Mouse (Mus musculus) forebrain, embryonic 14.5 days (tissue): ENCODE results near the gene Tnks2. TPM values are rescaled to one million over a fixed set of nuclear protein-coding genes. Genes with fewer than 3 reads are reported as not detected.
A peak's percentile ranks its signal among the peaks of the same experiment; 100 is the strongest.

Experiments
- ATAC-seq: fragments of 200-750 bp; cut with Nextera tagmentation; 2 replicates; pipeline ENCODE4 v1.8.0; 2017; ENCODE audit warnings: mild to moderate bottlenecking, moderate library complexity
- DNase-seq: peaks from one replicate; pipeline ENCODE4 v3.0.0-alpha.2; 2015; ENCODE audit warnings: low spot score
- H3K27ac ChIP-seq: fragments of 300-500 bp; sonication (generic); 2 replicates; pipeline ENCODE4 v1.5.1; 2014; ENCODE audit warnings: low read depth, mild to moderate bottlenecking, control low read depth, low read length, moderate library complexity
- H3K27me3 ChIP-seq: fragments of 300-500 bp; sonication (generic); replicated peaks from 2 replicates; pipeline ENCODE4 v1.6.1; 2014; ENCODE audit warnings: low read length, control low read depth, mixed read lengths; ENCODE audit not compliant: control insufficient read depth, insufficient read depth
- H3K36me3 ChIP-seq: fragments of 300-500 bp; sonication (generic); 2 replicates; pipeline ENCODE4 v1.6.1; 2014; ENCODE audit warnings: low read length, control low read depth; ENCODE audit not compliant: control insufficient read depth, insufficient read depth
- H3K4me1 ChIP-seq: fragments of 300-500 bp; sonication (generic); 2 replicates; pipeline ENCODE4 v1.6.1; 2014; ENCODE audit warnings: antibody characterized with exemption, low read length, control low read depth; ENCODE audit not compliant: control insufficient read depth, insufficient read depth
- H3K4me2 ChIP-seq: fragments of 300-500 bp; sonication (generic); 2 replicates; pipeline ENCODE4 v1.6.1; 2014; ENCODE audit warnings: mild to moderate bottlenecking, control low read depth, low read length
- H3K4me3 ChIP-seq: fragments of 300-500 bp; sonication (generic); 2 replicates; pipeline ENCODE4 v1.5.1; 2014; ENCODE audit warnings: low read depth, low read length, control low read depth
- H3K9ac ChIP-seq: fragments of 300-500 bp; sonication (generic); 2 replicates; pipeline ENCODE4 v1.6.1; 2014; ENCODE audit warnings: mild to moderate bottlenecking, low read length, control low read depth, moderate library complexity
- H3K9me3 ChIP-seq: fragments of 300-500 bp; sonication (generic); replicated peaks from 2 replicates; pipeline ENCODE4 v1.6.1; 2016; ENCODE audit warnings: low read length, control low read depth, mixed read lengths; ENCODE audit not compliant: control insufficient read depth
- WGBS: fragments of 180-500 bp; shearing (Covaris S2); extraction: QIAGEN DNeasy Blood & Tissue Kit; methylation state at CpG from one replicate; pipeline ENCODE4 v1.1.7; 2014; 5-methylcytosine and 5-hydroxymethylcytosine counted together
- polyA plus RNA-seq: library from polyadenylated mRNA; unstranded; fragments of >200 nt; fragmentation: Nextera tagmentation; extraction: Ambion mirVana; gene quantifications from 2 replicates; pipeline ENCODE4 v1.2.1, GENCODE M21; 2014

Gene Tnks2
- 50.0 and 50.7 TPM in 2 replicates for polyA plus RNA-seq

- DNase-seq (peak; percentile 97), ATAC-seq (peak; percentile 97)
- peaks cover 16% of the 10 kb centered on the region for H3K4me1 ChIP-seq
- H3K9me3 ChIP-seq, result no peaks in the 10 kb centered on the region
- H3K4me2 ChIP-seq, result peak within 1 kb of the TSS; percentile 83
- peak within 1 kb of the TSS; percentile 99 for H3K4me3 ChIP-seq
- H3K36me3 ChIP-seq, result peaks cover 8% of the 10 kb centered on the region; the same call in 1 of the 2 replicates
- no peaks in the 10 kb centered on the region for H3K27me3 ChIP-seq
- H3K27ac ChIP-seq, result peak within 1 kb of the TSS; percentile 96
- WGBS, result under 1% methylated on average over 63 of the region's 73 CpGs
- H3K9ac ChIP-seq, result peak within 1 kb of the TSS; percentile 97
Measured at GRCm38 (mm10) chr19:36833788-36834531, at the start of gene Tnks2. TSS of gene Tnks2 (plus strand) at chr19:36834232.

DNA sequence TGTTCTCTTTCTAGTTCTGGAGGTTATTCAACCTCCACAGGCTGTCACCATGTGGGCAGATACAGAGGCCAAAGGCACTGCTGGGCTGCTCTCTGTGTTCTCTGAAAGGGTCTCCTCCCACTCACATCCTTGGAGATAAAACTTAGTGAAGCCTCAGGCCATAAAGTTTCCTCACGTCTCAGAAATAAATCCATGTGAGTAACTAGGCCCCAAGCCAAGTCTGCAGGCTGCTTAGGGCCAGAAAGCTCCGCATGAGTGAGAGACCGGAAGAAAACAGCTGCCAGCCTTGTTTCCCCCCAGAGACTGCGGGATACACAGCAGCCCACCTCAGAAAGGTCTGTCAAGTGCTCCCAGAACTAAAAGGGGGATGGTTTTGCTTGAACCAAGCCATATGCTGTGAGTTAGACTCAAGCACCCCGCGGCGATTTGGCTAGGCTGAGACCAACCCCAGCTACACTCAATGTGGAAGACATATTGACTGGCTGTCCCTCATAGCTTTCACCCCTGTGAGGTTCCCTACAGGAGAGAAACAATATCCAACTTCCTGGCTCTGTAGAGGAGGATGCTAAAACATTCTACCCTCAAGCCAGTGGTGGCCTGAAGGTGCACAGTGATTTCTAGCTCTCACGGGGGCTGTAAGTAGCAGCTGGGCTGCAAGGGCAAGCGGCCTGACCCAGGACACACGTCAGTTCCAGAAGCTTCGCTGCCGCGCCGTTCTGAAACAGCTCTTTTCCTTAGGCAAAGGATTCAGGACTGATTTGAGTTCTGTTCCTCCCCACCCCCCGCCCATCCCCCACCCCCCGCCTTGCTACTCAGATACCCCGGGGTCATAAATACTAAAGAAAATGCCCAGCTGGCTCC lies 43.9 kb upstream of the Tnks2 start:
- WGBS, result 79% methylated on average over 17 of the region's 17 CpGs
- DNase-seq (peak; percentile 39), ATAC-seq (no peak)
- no peaks in the 10 kb centered on the region for H3K4me1 ChIP-seq
- H3K9me3 ChIP-seq, result no peaks in the 10 kb centered on the region
- H3K27me3 ChIP-seq, result no peaks in the 10 kb centered on the region
- H3K4me2 ChIP-seq, result no peak overlapping the region
- H3K36me3 ChIP-seq, result no peaks in the 10 kb centered on the region
- H3K27ac ChIP-seq, result no peak overlapping the region
- no peak overlapping the region for H3K4me3 ChIP-seq
- no peak overlapping the region for H3K9ac ChIP-seq

- ATAC-seq (no peak), DNase-seq (no peak)
- H3K27ac ChIP-seq, result no peak overlapping the region
- H3K27me3 ChIP-seq, result no peaks in the 10 kb centered on the region
- H3K4me2 ChIP-seq, result no peak overlapping the region
- H3K9me3 ChIP-seq, result no peaks in the 10 kb centered on the region
- no peaks in the 10 kb centered on the region for H3K4me1 ChIP-seq
- 90% methylated on average over 8 of the region's 8 CpGs for WGBS
- H3K4me3 ChIP-seq, result no peak overlapping the region
- H3K9ac ChIP-seq, result no peak overlapping the region
- H3K36me3 ChIP-seq, result no peaks in the 10 kb centered on the region
Measured at GRCm38 (mm10) chr19:36792589-36792988, 41.4 kb upstream of the Tnks2 start.

DNA sequence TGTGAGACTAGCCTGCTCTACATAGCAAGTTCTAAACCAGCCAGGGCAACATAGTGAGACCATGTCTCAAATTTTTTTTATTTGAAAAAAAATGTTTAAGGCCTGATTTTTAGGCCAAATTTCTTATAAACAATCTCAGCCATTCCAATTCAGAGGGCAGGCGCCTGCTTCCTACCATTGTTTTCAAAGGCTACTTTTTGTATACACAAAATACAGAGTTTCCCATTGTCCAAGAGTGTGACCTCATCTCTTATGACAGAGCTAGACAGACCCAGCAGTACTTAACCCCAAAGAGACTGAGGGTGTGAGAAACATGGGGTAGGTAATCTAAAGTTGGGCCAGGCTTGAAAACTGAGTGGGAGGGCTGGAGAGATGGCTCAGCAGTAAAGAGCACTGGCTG lies 40.6 kb upstream of the Tnks2 start:
- Histone ChIP-seq H3K4me3 (no peak overlapping the region), H3K4me1 (no peaks in the 10 kb centered on the region), H3K27ac (no peak overlapping the region), H3K36me3 (no peaks in the 10 kb centered on the region), H3K9ac (no peak overlapping the region), H3K4me2 (no peak overlapping the region), H3K9me3 (no peaks in the 10 kb centered on the region), H3K27me3 (no peaks in the 10 kb centered on the region)
- 58% methylated on average over 1 of the region's 1 CpGs for WGBS
- ATAC-seq (no peak), DNase-seq (no peak)

DNA sequence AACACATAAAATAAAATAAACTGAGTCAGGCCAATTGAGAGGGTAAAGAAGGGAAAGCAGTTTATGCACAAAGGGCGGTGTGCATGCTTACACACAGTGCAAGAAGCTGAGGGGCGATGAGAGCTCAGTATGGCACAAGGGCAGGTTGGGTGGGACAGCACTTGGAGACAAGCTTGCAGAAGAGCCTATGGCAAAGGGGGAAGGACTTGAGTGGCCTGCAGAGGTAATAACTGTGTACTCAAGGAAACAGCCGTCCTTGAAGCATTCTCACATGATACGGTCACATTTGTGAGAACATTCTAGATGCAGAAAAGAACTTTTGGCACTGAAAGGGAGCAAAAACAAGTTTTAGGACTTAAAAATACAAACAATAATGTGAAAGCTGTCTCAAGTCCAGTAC lies 40.0 kb upstream of the Tnks2 start:
- H3K36me3 ChIP-seq, result no peaks in the 10 kb centered on the region
- WGBS, result 96% methylated on average over 4 of the region's 4 CpGs
- H3K4me1 ChIP-seq, result no peaks in the 10 kb centered on the region
- no peak for ATAC-seq
- no peak overlapping the region for H3K27ac ChIP-seq
- no peaks in the 10 kb centered on the region for H3K27me3 ChIP-seq
- no peak overlapping the region for H3K4me3 ChIP-seq
- no peak overlapping the region for H3K9ac ChIP-seq
- H3K4me2 ChIP-seq, result no peak overlapping the region
- DNase-seq, result no peak
- no peaks in the 10 kb centered on the region for H3K9me3 ChIP-seq

DNA sequence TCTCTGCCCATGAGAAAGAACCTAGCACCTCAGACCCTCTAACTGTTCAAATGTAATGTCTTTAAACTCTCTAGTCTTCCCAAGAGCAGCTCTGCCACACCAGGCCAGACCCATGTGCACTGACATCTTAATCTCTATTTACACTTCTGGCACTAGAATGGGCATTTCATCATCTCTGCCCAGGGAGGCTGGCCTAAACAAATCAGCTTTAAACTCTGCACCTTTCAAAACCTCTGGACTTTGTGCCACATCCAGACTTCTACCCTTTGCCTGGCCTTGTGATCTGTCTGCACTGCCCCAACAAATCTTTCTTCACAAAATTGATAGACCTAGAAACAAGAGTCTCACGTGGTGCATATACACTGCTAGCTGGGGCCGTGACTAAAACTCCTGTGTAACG lies 38.8 kb upstream of the Tnks2 start:
- DNase-seq (no peak), ATAC-seq (no peak)
- Histone ChIP-seq H3K36me3 (no peaks in the 10 kb centered on the region), H3K4me1 (no peaks in the 10 kb centered on the region), H3K9ac (no peak overlapping the region), H3K4me3 (no peak overlapping the region), H3K27me3 (no peaks in the 10 kb centered on the region), H3K27ac (no peak overlapping the region), H3K9me3 (no peaks in the 10 kb centered on the region), H3K4me2 (no peak overlapping the region)
- WGBS, result 75% methylated on average over 3 of the region's 3 CpGs

DNA sequence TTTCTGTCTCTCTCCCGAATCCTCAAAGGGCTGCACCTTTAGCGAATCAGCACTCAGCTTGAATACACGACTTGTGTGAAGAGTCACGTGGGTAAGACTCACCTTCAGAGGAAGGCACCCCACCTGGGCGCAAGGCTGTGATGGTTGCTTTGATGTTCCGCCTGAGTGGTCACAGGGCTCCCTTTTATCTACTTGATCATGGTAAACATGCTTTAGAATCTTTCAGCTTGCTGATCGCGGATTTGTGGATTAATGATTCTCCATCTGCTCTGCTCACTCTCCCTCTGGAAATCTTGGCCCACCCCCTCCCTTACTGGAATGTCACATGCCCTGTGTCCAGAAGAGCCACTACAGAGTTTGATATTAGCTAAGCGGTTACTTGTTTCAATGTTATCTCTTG lies 37.1 kb upstream of the Tnks2 start:
- Histone ChIP-seq H3K4me3 (no peak overlapping the region), H3K4me1 (no peaks in the 10 kb centered on the region), H3K9ac (no peak overlapping the region), H3K36me3 (no peaks in the 10 kb centered on the region), H3K27ac (no peak overlapping the region), H3K4me2 (no peak overlapping the region), H3K9me3 (no peaks in the 10 kb centered on the region), H3K27me3 (no peaks in the 10 kb centered on the region)
- ATAC-seq, result no peak
- DNase-seq, result no peak
- 80% methylated on average over 9 of the region's 9 CpGs for WGBS

- Histone ChIP-seq H3K27ac (no peak overlapping the region), H3K9me3 (no peaks in the 10 kb centered on the region), H3K4me3 (no peak overlapping the region), H3K4me1 (no peaks in the 10 kb centered on the region), H3K9ac (no peak overlapping the region), H3K27me3 (no peaks in the 10 kb centered on the region), H3K36me3 (no peaks in the 10 kb centered on the region), H3K4me2 (no peak overlapping the region)
- ATAC-seq (no peak), DNase-seq (no peak)
- 92% methylated on average over 7 of the region's 7 CpGs for WGBS
Measured at GRCm38 (mm10) chr19:36800288-36800687, 33.7 kb upstream of the Tnks2 start.
